Mouse (Mus musculus): ENCODE measurements around the gene Cers3. TPM values are rescaled to one million over a fixed set of nuclear protein-coding genes. Genes with fewer than 3 reads are reported as not detected.

Cers3 gene
- polyA plus RNA-seq, 1 experiment, result 0.73 TPM

- no peak overlapping the region for H3K27ac ChIP-seq (ENCODE audit: insufficient read depth, low read length)
- no peaks in the 10 kb centered on the region for H3K36me3 ChIP-seq (ENCODE audit: control insufficient read depth, insufficient read depth, low read length, poor library complexity, severe bottlenecking)
- H3K4me1 ChIP-seq (ENCODE audit: control insufficient read depth, insufficient read depth, low read length), result no peaks in the 10 kb centered on the region
- no peaks in the 10 kb centered on the region for H3K27me3 ChIP-seq (ENCODE audit: control insufficient read depth, insufficient read depth, low read length, poor library complexity, severe bottlenecking)
- no peak overlapping the region for H3K9ac ChIP-seq (ENCODE audit: low read depth, poor library complexity, severe bottlenecking)
- H3K9me3 ChIP-seq (replicated peaks; ENCODE audit: control insufficient read depth, insufficient read depth, low read length, poor library complexity, severe bottlenecking), result no peaks in the 10 kb centered on the region
- H3K4me3 ChIP-seq (ENCODE audit: low read depth, low read length), result no peak overlapping the region
- TF ChIP-seq CTCF (IDR thresholded peaks at IDR 0.05; ENCODE audit: low read depth, low read length) (no peak), POLR2A (IDR thresholded peaks at IDR 0.05; ENCODE audit: insufficient read depth, low read length) (no peak), EP300 (IDR thresholded peaks at IDR 0.05; ENCODE audit: insufficient read depth, low read depth, low read length) (no peak)
Measured at GRCm38 (mm10) chr7:66867719-66868501, 124.6 kb downstream of the Cers3 start.

GRCm38 (mm10) chr7:66871520-66871919 is 128.2 kb downstream of the Cers3 start:
- TF ChIP-seq EP300 (IDR thresholded peaks at IDR 0.05; ENCODE audit: insufficient read depth, low read depth, low read length), result no peak
- TF ChIP-seq POLR2A (IDR thresholded peaks at IDR 0.05; ENCODE audit: insufficient read depth, low read length), result no peak
- TF ChIP-seq CTCF (IDR thresholded peaks at IDR 0.05; ENCODE audit: low read depth, low read length), result no peak
- Histone ChIP-seq H3K9me3 (replicated peaks; ENCODE audit: control insufficient read depth, insufficient read depth, low read length, poor library complexity, severe bottlenecking) (no peaks in the 10 kb centered on the region), H3K27ac (ENCODE audit: insufficient read depth, low read length) (no peak overlapping the region), H3K9ac (ENCODE audit: low read depth, poor library complexity, severe bottlenecking) (no peak overlapping the region), H3K36me3 (ENCODE audit: control insufficient read depth, insufficient read depth, low read length, poor library complexity, severe bottlenecking) (no peaks in the 10 kb centered on the region), H3K4me3 (ENCODE audit: low read depth, low read length) (no peak overlapping the region), H3K27me3 (ENCODE audit: control insufficient read depth, insufficient read depth, low read length, poor library complexity, severe bottlenecking) (no peaks in the 10 kb centered on the region), H3K4me1 (ENCODE audit: control insufficient read depth, insufficient read depth, low read length) (no peaks in the 10 kb centered on the region)

- H3K27ac ChIP-seq (ENCODE audit: insufficient read depth, low read length), result no peak overlapping the region
- no peaks in the 10 kb centered on the region for H3K9me3 ChIP-seq (replicated peaks; ENCODE audit: control insufficient read depth, insufficient read depth, low read length, poor library complexity, severe bottlenecking)
- no peak overlapping the region for H3K4me3 ChIP-seq (ENCODE audit: low read depth, low read length)
- no peaks in the 10 kb centered on the region for H3K36me3 ChIP-seq (ENCODE audit: control insufficient read depth, insufficient read depth, low read length, poor library complexity, severe bottlenecking)
- no peaks in the 10 kb centered on the region for H3K27me3 ChIP-seq (ENCODE audit: control insufficient read depth, insufficient read depth, low read length, poor library complexity, severe bottlenecking)
- H3K4me1 ChIP-seq (ENCODE audit: control insufficient read depth, insufficient read depth, low read length), result no peaks in the 10 kb centered on the region
- TF ChIP-seq POLR2A (IDR thresholded peaks at IDR 0.05; ENCODE audit: insufficient read depth, low read length) (no peak), CTCF (IDR thresholded peaks at IDR 0.05; ENCODE audit: low read depth, low read length) (no peak), EP300 (IDR thresholded peaks at IDR 0.05; ENCODE audit: insufficient read depth, low read depth, low read length) (no peak)
- no peak overlapping the region for H3K9ac ChIP-seq (ENCODE audit: low read depth, poor library complexity, severe bottlenecking)
Measured at GRCm38 (mm10) chr7:66871940-66872511, 128.7 kb downstream of the Cers3 start.

- Histone ChIP-seq H3K27ac (ENCODE audit: insufficient read depth, low read length) (no peak overlapping the region), H3K9ac (ENCODE audit: low read depth, poor library complexity, severe bottlenecking) (no peak overlapping the region), H3K9me3 (replicated peaks; ENCODE audit: control insufficient read depth, insufficient read depth, low read length, poor library complexity, severe bottlenecking) (no peaks in the 10 kb centered on the region), H3K36me3 (ENCODE audit: control insufficient read depth, insufficient read depth, low read length, poor library complexity, severe bottlenecking) (no peaks in the 10 kb centered on the region), H3K4me1 (ENCODE audit: control insufficient read depth, insufficient read depth, low read length) (no peaks in the 10 kb centered on the region), H3K27me3 (ENCODE audit: control insufficient read depth, insufficient read depth, low read length, poor library complexity, severe bottlenecking) (no peaks in the 10 kb centered on the region), H3K4me3 (ENCODE audit: low read depth, low read length) (no peak overlapping the region)
- TF ChIP-seq POLR2A (IDR thresholded peaks at IDR 0.05; ENCODE audit: insufficient read depth, low read length) (no peak), EP300 (IDR thresholded peaks at IDR 0.05; ENCODE audit: insufficient read depth, low read depth, low read length) (no peak), CTCF (IDR thresholded peaks at IDR 0.05; ENCODE audit: low read depth, low read length) (no peak)
Measured at GRCm38 (mm10) chr7:66873235-66873634, 129.9 kb downstream of the Cers3 start.

Other genes with a start within 250 kb of the Cers3 start
- 19.1 and 22.0 TPM in 2 replicates for gene Asb7, start 53.9 kb upstream of the Cers3 start, polyA plus RNA-seq (2011; ENCODE audit: insufficient read depth, insufficient read length, low read depth, missing spikeins)
- gene Lins1, start 53.6 kb upstream of the Cers3 start, polyA plus RNA-seq (2011; ENCODE audit: insufficient read depth, insufficient read length, low read depth, missing spikeins), result 7.8 and 10.9 TPM in 2 replicates
- 0.55 and 1.1 TPM in 2 replicates for gene Adamts17, start 96.2 kb downstream of the Cers3 start, polyA plus RNA-seq (2011; ENCODE audit: insufficient read depth, insufficient read length, low read depth, missing spikeins)

Data from ES-Bruce4 (cell line).